In genomic region chr10:107698716-107699115, GRCm38 (mm10) we compare ENCODE assay signal across 30 mouse cellular contexts. TPM values are rescaled to one million over a fixed set of nuclear protein-coding genes. Genes with fewer than 3 reads are reported as not detected.
"Had no signal": no experiment of that assay in that cellular context is flagged by ENCODE, and none has a peak within 500 bp of the region (broad histone marks: within the 10 kb centered on the region; RNA-seq: fewer than 3 reads in every experiment).

No protein-coding gene starts in this region.

- H3K9ac ChIP-seq: embryonic facial prominence, embryonic 12.5 days; embryonic facial prominence, embryonic 13.5 days; embryonic facial prominence, embryonic 15.5 days; forebrain, embryonic 12.5 days; forebrain, embryonic 13.5 days; forebrain, embryonic 15.5 days; forebrain, postnatal 0 days had no signal

- DNase-seq: cerebellum, adult 2 months; cerebellum, adult 8-10 months; cerebellum, adult 9-10 months; cerebellum, adult 9-11 months; cerebellum, postnatal 10 days; cerebellum, postnatal 14 days; cerebellum, postnatal 25 days; cerebellum, postnatal 36 days; embryo, embryonic 11 days; forebrain, postnatal 0 days; gastrocnemius, adult 2 months; gastrocnemius, postnatal 10 days; gastrocnemius, postnatal 14 days; gastrocnemius, postnatal 25 days; gastrocnemius, postnatal 36 days; heart, adult 11 months; heart, adult 18-20 months; heart, adult 2 months had no signal

- H3K9me3 ChIP-seq: embryonic facial prominence, embryonic 10.5 days; embryonic facial prominence, embryonic 12.5 days; embryonic facial prominence, embryonic 13.5 days; embryonic facial prominence, embryonic 15.5 days; forebrain, embryonic 10.5 days; forebrain, embryonic 12.5 days; forebrain, embryonic 13.5 days; forebrain, embryonic 15.5 days had no signal

- ATAC-seq: forebrain, embryonic 13.5 days; forebrain, embryonic 14.5 days; forebrain, embryonic 15.5 days; forebrain, embryonic 16.5 days; forebrain, postnatal 0 days had no signal

- H3K27ac ChIP-seq: embryonic facial prominence, embryonic 10.5 days; embryonic facial prominence, embryonic 12.5 days; embryonic facial prominence, embryonic 13.5 days; embryonic facial prominence, embryonic 15.5 days; forebrain, embryonic 10.5 days; forebrain, embryonic 12.5 days; forebrain, embryonic 13.5 days; forebrain, embryonic 15.5 days; gastrocnemius, adult 2 months; heart, adult 2 months had no signal

- H3K27me3 ChIP-seq: embryonic facial prominence, embryonic 12.5 days; embryonic facial prominence, embryonic 13.5 days; embryonic facial prominence, embryonic 15.5 days; forebrain, embryonic 12.5 days; forebrain, embryonic 13.5 days; forebrain, embryonic 15.5 days had no signal

- H3K4me2 ChIP-seq: embryonic facial prominence, embryonic 12.5 days; embryonic facial prominence, embryonic 13.5 days; embryonic facial prominence, embryonic 15.5 days; forebrain, embryonic 12.5 days; forebrain, embryonic 13.5 days; forebrain, embryonic 15.5 days had no signal

- H3K36me3 ChIP-seq: embryonic facial prominence, embryonic 10.5 days; embryonic facial prominence, embryonic 12.5 days; embryonic facial prominence, embryonic 13.5 days; embryonic facial prominence, embryonic 15.5 days; forebrain, embryonic 10.5 days; forebrain, embryonic 12.5 days; forebrain, embryonic 15.5 days had no signal

- H3K4me1 ChIP-seq: embryonic facial prominence, embryonic 10.5 days; embryonic facial prominence, embryonic 12.5 days; embryonic facial prominence, embryonic 13.5 days; embryonic facial prominence, embryonic 15.5 days; forebrain, embryonic 10.5 days; forebrain, embryonic 12.5 days; forebrain, embryonic 13.5 days; forebrain, embryonic 15.5 days had no signal

- H3K4me3 ChIP-seq: embryonic facial prominence, embryonic 10.5 days; embryonic facial prominence, embryonic 12.5 days; embryonic facial prominence, embryonic 13.5 days; embryonic facial prominence, embryonic 15.5 days; erythroblast, embryonic 14.5 days; forebrain, embryonic 10.5 days; forebrain, embryonic 12.5 days; forebrain, embryonic 13.5 days; forebrain, embryonic 15.5 days; gastrocnemius, adult 2 months; heart, adult 2 months had no signal

RNA-seq across cellular contexts. Expression of gene Ptprq, which starts 21.1 kb away (rescaled TPM):
- polyA plus RNA-seq: embryonic facial prominence, embryonic 10.5 days; erythroblast, embryonic 14.5 days; forebrain, embryonic 11.5 days; forebrain, embryonic 12.5 days; forebrain, embryonic 13.5 days; heart, adult 2 months had no signal
